Mouse (Mus musculus) left cerebral cortex, postnatal 14 days (tissue): Measurements from ENCODE around the gene Tmem221. TPM values are rescaled to one million over a fixed set of nuclear protein-coding genes. Genes with fewer than 3 reads are reported as not detected.

Experiments
- DNase-seq, 2 experiments: peaks; one replicate each; pipeline ENCODE4 v3.0.0; 2021 to 2022; ENCODE audit warnings: low spot score in 2 of 2, mixed read lengths in 1 of 2
- intact Hi-C: fragments of 180-260 bp; cut with DNase I; formaldehyde crosslinking; loops from one replicate; pipeline ENCODE4 v1.15.1; 2025
- total RNA-seq, 2 experiments: library from RNA; stranded (reverse); gene quantifications; 2 replicates each; pipeline ENCODE4 v1.2.3; 2021

Tmem221 gene
- total RNA-seq, 2 experiments from 2014 or later: 0.22 TPM; not detected in 1

DNA sequence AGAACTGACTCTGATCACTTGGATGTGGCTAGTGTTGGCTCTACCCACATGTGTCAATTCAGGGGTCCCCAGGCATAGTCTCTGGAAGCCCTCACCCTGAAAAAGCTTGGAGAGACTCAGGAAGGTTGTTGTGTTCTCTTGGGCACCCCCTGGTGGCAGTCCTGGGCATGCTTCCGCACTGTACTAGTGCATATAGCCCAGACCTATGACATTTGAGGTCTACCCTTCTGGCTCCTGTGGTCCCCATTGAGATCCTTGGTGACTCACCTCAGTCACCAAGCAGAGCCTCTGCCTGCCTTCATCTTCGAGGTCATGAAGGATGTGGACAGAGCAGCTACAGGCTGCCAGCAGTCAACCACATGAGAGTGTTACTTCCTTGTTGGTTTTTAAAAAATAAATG, 28.2 kb upstream of the Tmem221 start:
- DNase-seq: peak; percentile 59 to 70
- intact Hi-C loops: no loop called here

DNA sequence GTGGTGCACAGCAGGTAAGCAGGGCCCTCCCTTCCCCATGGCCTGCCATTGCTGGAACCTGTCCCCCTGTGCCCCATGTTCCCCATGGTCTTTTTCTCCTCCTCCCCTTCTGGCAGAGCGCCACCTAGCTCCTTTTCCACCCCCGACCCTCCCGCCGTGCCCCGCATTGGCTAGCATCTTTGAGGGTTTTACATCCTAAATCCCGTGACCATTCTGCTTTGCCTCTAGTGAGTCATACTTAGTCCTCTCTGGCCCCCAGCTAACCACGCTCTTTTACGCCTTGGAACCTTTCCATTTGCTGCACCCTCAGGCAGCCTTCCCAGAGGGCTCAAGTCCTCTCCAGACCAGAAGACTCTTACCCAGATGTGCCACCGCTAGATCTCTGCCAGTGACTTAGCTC, 21.5 kb upstream of the Tmem221 start:
- intact Hi-C loops: no loop called here
- no peak for DNase-seq

DNA sequence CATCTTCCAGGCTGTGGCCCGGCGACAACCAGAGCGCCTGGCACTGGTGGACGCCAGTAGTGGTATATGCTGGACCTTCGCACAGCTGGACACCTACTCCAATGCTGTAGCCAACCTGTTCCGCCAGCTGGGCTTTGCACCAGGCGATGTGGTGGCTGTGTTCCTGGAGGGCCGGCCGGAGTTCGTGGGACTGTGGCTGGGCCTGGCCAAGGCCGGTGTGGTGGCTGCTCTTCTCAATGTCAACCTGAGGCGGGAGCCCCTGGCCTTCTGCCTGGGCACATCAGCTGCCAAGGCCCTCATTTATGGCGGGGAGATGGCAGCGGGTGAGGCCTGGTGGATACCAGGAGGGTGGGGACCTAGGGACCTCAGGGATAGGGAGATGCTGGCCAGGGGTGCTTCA, 20.8 kb upstream of the Tmem221 start:
- intact Hi-C loops: no loop called here
- no peak for DNase-seq

DNA sequence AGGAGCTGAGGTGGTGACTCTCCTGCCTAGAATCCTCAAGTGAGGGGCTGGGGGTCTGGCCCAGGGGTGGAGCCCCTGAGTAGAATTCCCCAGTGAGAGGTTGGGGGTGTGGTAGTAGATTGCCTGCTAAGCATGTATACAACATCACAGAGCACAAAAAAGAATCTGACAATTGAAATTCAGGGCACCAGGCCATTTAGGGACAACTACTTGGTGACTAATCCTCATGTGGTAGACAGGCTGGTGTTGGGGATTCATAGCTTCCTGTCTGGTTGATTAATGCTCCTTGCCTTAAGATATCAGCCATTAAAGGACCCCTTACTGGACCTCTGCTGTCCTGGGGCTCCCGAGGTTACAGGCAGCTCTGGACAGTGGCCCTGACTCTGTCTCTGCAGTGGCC, 20.3 kb upstream of the Tmem221 start:
- intact Hi-C loops: no loop called here
- no peak for DNase-seq

DNA sequence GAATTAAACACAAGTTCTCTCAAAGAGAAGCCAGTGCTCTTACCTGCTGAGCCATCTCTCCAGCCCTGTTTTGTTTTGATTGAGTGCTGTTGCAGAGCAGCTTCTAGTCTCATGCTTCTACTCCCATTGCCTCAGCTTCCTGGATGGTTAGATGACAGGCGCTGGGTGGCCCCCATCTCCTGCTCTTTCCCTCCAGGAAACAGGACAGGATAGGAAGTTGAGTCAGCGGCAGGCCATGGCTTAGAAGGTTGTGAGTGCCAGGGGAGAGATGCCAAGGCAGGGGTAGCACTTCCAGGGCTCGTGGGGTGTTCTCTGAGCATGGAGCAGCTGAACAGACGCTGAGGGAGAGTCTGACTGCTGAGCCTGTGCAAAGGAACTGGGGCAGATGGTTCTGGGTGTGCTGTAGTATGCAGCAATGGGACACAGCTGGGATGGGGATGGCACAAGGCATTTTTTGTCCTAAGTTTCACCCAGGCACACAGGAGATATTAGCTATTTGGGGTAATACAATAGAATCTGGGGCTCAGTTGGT, 19.3 kb upstream of the Tmem221 start:
- intact Hi-C loops: no loop called here
- no peak for DNase-seq

DNA sequence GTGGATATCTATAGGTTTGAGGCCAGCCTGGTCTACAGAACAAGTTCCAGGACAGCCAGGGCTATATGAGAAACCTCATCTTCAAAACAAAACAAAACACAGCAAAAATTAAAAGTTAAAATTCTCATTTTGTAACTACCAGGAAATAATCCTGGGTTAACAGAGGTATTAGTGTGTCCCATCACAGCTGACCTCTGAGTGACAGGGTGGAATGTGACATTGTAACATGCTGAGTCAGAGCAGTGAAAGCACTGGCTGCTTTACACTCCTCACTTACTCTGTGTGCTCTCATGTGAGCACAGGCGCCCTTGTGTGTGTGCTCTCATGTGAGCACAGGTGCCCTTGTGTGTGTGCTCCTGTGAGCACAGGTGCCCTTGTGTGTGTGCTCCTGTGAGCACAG, 16.3 kb upstream of the Tmem221 start:
- DNase-seq: no peak
- intact Hi-C loops: no loop called here

DNA sequence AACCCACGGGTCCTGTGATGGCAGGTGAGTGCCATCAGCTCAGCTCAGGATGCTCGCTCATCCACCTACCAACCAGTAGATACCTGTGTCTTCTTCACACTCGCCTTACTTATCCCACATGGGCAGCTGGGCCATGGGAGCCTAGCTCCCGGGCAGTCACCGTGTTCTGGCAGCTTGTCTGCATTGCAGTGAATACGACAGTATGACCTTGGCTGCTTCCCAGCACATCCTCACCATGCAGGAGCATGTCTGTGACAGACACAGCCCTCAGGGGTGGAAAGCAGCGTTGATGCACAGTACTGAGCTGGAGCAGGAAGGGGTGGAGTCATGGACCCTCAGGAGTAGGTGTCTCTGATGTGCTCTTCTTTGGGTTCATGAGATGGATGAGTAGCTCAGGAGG, 15.8 kb upstream of the Tmem221 start:
- no peak for DNase-seq
- intact Hi-C loops: no loop called here

DNA sequence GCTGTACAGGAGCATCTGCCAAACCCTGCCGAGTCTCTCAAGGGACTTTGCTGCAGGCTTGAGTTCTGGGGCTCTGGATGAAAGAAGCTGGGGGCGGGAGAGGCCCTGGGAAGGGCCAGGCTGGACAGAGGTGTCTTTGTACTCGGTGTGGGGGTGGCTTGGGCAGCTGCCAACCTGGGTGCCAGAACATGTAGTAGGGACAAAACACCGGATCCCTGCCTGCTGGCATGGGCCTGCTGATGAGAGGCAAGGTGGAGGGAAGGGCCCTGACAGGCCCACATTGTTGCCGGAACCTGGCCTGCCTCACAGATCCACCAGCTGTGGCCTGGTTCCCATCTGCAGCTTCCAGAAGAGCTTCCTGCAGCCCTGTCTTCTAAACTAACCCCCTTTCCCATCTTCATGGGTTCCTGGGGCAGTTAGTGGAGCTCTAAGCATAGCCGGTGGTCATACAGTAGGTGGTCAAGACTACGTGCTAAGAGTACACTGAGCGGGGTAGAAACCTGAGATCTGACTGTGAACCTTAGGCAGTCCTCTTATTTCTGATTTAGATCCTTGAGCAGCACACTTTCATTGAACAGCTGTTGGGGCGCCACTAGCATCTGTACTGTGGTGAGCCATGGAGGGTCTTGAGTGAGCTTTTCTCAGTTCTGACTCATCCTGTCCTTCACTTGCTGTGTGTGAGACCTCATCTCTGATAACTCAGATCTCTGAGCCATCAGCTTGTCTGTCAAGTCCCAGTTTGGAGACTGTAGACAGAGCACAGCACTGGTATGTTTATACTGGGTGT, 14.4 kb upstream of the Tmem221 start:
- peak; percentile 81 to 92 for DNase-seq
- intact Hi-C loops: no loop called here

DNA sequence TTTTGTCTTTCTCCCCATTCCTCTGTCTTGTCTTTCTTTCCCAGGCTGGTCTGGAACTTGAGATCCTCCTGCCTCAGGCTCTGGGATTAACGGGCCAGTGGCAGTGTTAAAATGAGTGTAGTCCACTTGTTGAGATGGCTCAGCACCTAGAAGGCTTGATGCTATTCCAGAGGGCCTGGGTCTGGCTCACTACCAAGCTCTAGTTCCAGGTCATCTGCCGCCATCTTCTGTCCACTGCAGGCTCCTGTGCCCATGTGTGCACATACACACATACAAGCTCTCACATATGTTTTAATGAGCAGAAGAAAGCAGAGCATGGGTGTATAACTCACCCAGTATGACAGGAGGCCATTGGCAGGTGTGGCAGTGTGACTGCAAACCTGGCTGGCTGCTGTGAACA, 13.4 kb upstream of the Tmem221 start:
- no peak for DNase-seq
- intact Hi-C loops: no loop called here

DNA sequence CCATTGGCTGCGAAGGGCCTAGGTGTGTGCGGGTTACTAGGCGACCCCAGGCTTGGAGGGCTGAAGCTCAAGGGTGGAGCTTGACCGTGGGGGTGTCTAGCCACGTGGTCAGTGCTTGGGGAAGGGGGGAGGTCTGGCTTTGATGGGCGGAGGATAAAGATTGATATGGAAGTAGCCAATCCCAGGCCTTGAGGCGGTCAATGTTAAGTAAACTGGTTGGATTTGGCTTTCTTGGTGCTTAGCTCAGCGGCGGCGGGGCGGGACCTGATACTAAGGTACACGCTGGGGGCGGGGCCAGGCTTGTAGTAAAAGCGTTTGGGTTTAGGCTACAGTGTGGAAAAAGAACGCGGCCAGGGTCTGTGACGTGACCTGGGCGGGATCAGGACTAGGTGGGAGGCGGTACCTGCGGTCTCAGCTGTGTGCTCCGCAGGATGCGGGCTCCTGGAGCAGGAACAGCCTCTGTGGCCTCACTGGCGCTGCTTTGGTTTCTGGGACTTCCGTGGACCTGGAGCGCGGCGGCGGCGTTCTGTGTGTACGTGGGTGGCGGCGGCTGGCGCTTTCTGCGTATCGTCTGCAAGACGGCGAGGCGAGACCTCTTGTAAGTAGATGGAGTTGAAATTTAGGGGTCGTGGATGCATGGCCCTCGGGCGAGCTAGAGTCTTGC, 11.8 kb upstream of the Tmem221 start:
- intact Hi-C loops: no loop called here
- peak; percentile 95 to 98 for DNase-seq

DNA sequence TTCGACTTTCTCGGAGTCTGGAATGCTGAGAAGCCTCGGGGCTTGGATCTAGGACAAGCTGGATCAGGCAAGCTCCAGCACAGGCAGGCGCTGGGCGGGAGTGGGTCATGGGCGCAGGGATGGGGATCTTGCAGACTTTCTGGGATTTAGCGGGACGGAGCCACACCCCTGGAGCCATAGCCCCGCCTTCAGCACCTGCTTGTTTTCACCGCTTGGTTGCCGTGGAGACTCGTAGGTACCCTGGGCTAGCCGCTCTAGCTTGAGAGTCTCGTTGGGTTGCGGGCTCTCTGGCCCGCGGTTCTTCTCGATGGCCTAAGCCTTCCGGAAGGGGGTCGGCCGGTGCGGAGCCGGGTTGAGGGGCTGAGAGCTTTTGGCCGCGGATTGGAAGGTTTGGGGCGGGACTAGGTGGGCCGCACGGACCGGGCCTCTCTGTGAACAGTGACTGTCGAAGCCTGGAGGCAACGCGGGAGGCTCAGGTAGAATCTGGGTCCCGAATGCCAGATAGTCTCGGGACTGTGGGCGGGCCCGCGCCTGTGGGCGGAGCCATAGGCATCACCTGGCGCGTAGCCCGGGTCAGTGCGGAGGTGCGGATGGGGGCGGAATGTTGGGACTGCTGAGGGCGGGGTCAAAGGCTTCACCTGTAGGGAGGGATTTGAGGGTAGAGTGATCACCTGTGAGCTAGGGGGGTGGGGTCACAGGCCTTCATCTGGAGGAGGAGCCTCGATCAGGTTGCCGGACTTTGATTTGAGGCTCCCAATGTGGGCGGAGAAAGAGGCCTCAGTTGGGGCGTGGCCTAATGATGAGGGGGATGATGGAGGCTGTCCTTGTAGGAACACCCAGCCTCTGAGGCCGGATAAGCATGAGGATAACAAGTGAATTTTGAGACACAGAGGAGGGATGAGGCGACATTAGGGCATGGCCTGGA, 11.0 kb upstream of the Tmem221 start:
- intact Hi-C loops: no loop called here
- DNase-seq: peak; percentile 84 to 93

DNA sequence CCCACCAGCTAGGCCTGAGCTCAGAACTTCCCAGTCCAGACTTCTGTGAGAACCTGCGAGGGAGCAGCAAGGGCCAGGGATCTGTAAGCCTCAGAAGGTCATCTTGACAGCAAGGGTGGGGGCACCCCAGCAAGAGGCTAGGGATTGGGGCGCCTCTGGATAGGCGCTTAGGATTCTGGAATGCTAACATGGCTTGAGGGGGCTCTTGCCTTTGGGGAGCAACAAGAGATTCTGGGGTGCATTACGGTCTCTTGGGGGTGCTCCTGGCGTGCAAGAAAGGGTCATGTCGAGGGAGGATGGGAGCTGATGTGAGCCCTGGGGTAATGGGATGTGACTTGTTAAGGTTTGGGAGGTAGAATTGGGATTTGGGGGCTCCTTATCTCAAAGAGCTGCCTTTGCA, 10.3 kb upstream of the Tmem221 start:
- intact Hi-C loops: no loop called here
- no peak for DNase-seq

DNA sequence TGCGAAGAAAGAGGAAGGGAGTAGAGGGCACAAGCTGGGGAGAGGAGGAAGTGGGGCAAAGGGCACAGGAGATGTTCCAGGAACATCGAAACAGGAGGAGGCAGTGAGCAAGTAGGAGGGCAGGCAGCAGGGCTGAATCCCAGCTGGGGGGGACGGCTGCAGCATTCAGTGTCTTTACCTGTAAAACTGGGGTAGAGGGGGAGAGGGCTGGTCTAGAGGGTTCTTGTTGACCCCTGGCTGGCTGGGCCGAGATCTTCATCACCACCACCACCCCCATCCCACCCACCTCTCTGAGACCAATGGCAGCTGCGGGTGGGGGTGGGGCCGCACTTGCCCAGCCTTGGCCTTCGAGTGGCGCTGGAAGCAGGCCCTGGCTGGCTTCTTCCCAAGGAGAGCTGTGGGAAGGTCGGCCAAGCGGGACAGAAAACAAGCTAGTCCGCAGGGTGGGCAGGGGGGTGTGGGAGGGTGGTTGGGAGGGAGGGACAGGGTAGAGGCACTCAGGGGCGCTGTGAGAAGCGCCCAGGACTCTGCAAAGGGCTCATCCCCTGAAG, 9.8 kb upstream of the Tmem221 start, which contains the start of gene Slc27a1:
Gene Slc27a1, plus strand, starts transcription at position 496 of the 551 bp plus-strand sequence.
- peak; percentile 60 to 79 for DNase-seq
- intact Hi-C loops: no loop called here

DNA sequence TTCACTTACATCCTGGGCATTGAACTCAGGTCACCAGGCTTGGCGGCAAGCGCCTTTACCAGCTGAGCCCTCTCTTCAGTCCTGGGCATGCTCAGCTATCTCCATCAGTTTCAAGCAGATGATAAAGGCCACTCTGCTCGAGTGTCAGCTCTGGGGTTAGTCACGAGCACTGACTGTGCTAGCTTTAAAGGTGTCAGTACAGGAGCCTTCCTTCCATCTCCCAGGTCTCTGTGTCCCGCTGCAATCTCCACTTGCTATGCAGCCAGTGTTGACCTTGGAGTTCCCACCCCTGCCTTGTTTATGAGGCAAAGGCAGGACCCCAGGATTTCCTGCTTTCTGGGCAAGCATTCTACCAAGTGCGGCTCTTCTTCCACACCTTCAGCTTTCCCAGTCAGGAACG, 8.9 kb upstream of the Tmem221 start:
- no peak for DNase-seq
- intact Hi-C loops: no loop called here

DNA sequence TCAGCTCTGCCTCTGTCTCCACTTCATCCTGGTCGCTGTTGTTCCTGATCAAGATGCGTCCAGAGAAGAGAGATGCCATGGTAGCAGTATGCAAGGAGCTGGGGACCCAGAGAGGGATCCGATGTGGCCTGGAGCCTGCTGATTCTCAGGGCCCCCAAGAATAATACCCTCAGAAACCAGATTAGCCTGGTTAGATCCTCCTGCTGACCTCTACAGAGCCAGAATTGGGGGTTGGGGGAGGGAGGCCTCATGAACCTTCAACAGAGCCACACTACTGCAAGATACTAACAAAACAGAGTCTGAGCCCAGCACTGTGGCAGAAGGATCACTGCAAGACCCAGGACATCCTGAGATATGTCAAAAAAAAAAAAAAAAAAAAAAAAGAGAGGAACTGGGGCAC, 7.8 kb upstream of the Tmem221 start, which contains the start of gene Nxnl1:
Gene Nxnl1, minus strand, starts transcription at position 101 of the 400 bp plus-strand sequence.
- DNase-seq: no peak
- intact Hi-C loops: no loop called here

DNA sequence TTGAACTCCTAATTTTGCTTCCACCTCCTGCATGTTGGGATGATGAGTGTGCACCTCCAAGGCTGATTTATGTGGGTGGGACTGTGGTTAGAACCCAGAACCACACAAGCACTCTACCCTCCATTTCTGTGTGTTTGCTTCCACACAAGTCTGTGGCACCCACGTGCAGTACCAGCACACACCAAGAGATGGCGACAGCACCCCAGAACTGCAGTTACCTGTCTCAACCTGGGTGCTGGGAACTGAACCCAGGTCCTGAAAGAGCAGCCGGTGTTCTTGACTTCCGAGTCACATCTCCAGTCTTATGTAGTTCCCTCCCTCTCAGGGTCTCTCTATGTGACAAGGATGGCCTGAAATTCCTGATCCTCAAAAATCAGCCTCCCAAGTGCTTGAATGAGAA, 5.3 kb upstream of the Tmem221 start:
- no peak for DNase-seq
- intact Hi-C loops: loop anchor here (2.0 kb wide), 1 partner anchor 29 kb away; the partner anchor contains the start of gene Pgls

DNA sequence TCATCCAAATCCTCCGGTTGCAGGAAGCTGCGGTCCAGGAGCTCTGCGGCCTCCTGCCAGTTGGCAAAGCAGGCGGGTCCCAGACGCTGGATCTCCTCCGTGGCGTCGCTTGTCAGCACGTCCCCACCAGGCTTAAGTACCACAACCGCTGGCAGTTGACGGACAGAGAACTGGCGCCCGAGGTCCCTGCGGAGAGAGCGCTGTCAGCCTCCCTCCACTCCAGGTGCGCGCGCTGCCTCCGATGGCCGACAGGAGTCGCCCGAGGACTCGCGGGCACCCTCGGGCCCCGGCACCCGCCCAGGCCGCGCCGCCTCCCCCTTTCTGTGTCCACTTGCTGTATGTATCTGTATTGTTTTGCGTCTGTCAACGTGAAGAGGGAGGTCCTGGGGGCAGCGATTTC, 4.1 kb upstream of the Tmem221 start:
- intact Hi-C loops: loop anchor here (2.0 kb wide), 1 partner anchor 30 kb away; the partner anchor contains the start of gene Pgls
- DNase-seq: peak; percentile 49 to 68

DNA sequence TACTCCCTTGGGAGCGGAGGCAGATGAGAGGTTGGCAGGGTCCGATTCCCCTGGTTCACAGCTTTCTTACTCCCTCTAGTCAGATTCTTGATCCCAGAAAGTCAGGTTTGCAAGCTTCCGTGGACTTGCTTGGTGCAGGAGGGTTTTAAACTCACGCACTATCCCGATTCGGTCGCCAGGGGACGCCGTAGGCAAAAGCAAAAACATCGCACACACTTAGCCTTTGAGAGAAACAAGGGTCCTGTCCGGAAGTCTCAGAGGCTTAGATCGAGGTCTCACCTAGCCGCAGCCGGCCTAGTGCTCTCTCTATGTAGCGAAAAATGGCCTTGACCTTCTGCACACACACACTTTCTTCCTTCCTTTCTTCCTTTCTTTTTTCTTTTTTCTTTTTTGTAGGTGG, 2.7 kb upstream of the Tmem221 start:
- intact Hi-C loops: loop anchor here (2.0 kb wide), 1 partner anchor 99 kb away; no protein-coding TSS in a partner anchor
- DNase-seq: peak; percentile 47 to 66

DNA sequence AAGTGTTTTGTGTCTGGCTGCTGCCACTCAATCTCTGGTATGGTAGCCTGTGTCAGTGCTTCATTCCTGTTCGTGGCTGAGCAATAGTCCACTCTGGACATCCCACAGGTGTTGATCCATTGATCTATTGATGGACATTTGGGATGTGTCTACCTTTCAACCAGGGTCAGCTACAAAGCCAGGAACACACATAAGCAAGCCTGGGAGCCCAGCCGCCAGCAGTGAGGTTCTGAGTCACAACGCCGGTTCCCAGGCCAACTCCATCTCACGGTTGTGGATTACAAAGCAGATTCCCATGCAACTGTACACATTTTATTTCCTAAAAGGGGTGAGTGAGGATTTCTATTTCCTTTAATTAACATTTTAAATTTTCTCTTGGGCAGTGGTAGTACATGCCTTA, 2.1 kb upstream of the Tmem221 start:
- DNase-seq: no peak
- intact Hi-C loops: loop anchor here (2.0 kb wide), 1 partner anchor 100 kb away; no protein-coding TSS in a partner anchor
